ENCODE assay signal across 7 mouse cellular contexts in the genomic region with DNA sequence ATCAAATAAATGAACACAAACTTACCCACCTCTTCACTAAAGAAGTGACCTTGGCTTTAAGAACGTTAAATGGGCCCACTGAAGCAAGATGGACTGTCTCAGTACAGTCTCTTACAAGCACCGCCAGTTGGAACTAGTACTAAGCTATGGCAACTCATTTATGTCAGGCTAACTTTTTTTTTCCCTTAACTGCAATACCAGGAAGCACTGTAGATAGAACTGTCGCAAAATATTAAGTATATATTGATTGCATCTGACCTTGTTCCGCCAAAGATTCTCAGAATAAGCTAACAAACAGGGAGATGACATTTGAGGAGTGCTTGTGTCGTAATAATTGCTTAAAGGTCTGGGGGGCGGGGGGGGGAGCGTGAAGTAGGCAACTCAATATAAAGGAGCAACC. TPM values are rescaled to one million over a fixed set of nuclear protein-coding genes. Genes with fewer than 3 reads are reported as not detected.
DNase-seq lines count a peak whose midpoint lies in the region; ATAC-seq and TF ChIP-seq lines count a peak whose summit lies in the region.

No protein-coding gene starts in this region.

- TF ChIP-seq CTCF in MEL (IDR thresholded peaks at IDR 0.05 in 2 of 3, conservative IDR thresholded peaks at IDR 0.05 in 1 of 3; ENCODE audit: control insufficient read depth in 1 of 3, insufficient read depth in 1 of 3, low read depth in 2 of 3, low read length in 3 of 3, poor library complexity in 1 of 3, severe bottlenecking in 1 of 3) = no peak
- TF ChIP-seq CTCF in liver, embryonic 14.5 days (IDR thresholded peaks at IDR 0.05; ENCODE audit: low read depth) = no peak

- no peak for TF ChIP-seq POLR2A in MEL (IDR thresholded peaks at IDR 0.05; ENCODE audit: control insufficient read depth in 1 of 2, insufficient read depth in 1 of 2, low read depth in 1 of 2, low read length in 2 of 2, poor library complexity in 1 of 2)

- H3K79me2 ChIP-seq in MEL (ENCODE audit: control insufficient read depth, insufficient read depth, low read length, poor library complexity) = peaks cover 26% of the 10 kb centered on the region

- H3K9me3 ChIP-seq in hindbrain, embryonic 12.5 days (replicated peaks) = no peaks in the 10 kb centered on the region
- H3K9me3 ChIP-seq in hindbrain, embryonic 11.5 days (ENCODE audit: control insufficient read depth, low read length) = no peaks in the 10 kb centered on the region
- H3K9me3 ChIP-seq in MEL (replicated peaks; ENCODE audit: insufficient read depth, low read length) = no peaks in the 10 kb centered on the region
- no peaks in the 10 kb centered on the region for H3K9me3 ChIP-seq in embryonic facial prominence, embryonic 14.5 days (ENCODE audit: control insufficient read depth, low read length)
- no peaks in the 10 kb centered on the region for H3K9me3 ChIP-seq in liver, embryonic 14.5 days (ENCODE audit: control insufficient read depth, low read length)

- H3K27ac ChIP-seq in hindbrain, embryonic 12.5 days = no peak overlapping the region
- no peak overlapping the region for H3K27ac ChIP-seq in hindbrain, embryonic 11.5 days (ENCODE audit: low read depth, low read length)
- H3K27ac ChIP-seq in MEL (ENCODE audit: control insufficient read depth, low read depth, low read length) = peak overlapping the region; percentile 82; the same call in 1 of the 2 replicates
- H3K27ac ChIP-seq in embryonic facial prominence, embryonic 14.5 days (replicated peaks; ENCODE audit: low read depth, low read length) = peak overlapping the region; percentile 59
- H3K27ac ChIP-seq in liver, embryonic 14.5 days = no peak overlapping the region

- peak overlapping the region; percentile 37 for H3K4me2 ChIP-seq in hindbrain, embryonic 12.5 days (replicated peaks)
- no peak overlapping the region for H3K4me2 ChIP-seq in hindbrain, embryonic 11.5 days (replicated peaks; ENCODE audit: low read depth, low read length)
- H3K4me2 ChIP-seq in embryonic facial prominence, embryonic 14.5 days (ENCODE audit: low read depth, low read length) = peak overlapping the region; percentile 49; the same call in 1 of the 2 replicates
- H3K4me2 ChIP-seq in liver, embryonic 14.5 days (ENCODE audit: low read depth) = peak overlapping the region; percentile 45

- WGBS in hindbrain, embryonic 12.5 days = 56% methylated on average over 7 of the region's 7 CpGs
- WGBS in hindbrain, embryonic 11.5 days = 63% methylated on average over 7 of the region's 7 CpGs
- WGBS in embryonic facial prominence, embryonic 14.5 days = 65% methylated on average over 7 of the region's 7 CpGs
- WGBS in liver, embryonic 14.5 days (ENCODE audit: insufficient replicate concordance) = 60% methylated on average over 7 of the region's 7 CpGs

- ATAC-seq in hindbrain, embryonic 12.5 days (ENCODE audit: low FRiP score) = no peak
- no peak for ATAC-seq in hindbrain, embryonic 11.5 days (ENCODE audit: low FRiP score)
- ATAC-seq in embryonic facial prominence, embryonic 14.5 days (ENCODE audit: low read depth) = no peak
- ATAC-seq in liver, embryonic 14.5 days (ENCODE audit: insufficient read depth) = no peak

- no peaks in the 10 kb centered on the region for H3K27me3 ChIP-seq in hindbrain, embryonic 12.5 days
- H3K27me3 ChIP-seq in hindbrain, embryonic 11.5 days (ENCODE audit: control insufficient read depth, insufficient read depth, low read length) = no peaks in the 10 kb centered on the region
- H3K27me3 ChIP-seq in MEL (ENCODE audit: control insufficient read depth in 1 of 2, insufficient read depth in 2 of 2, low read length in 2 of 2) = no peaks in the 10 kb centered on the region
- H3K27me3 ChIP-seq in embryonic facial prominence, embryonic 14.5 days (replicated peaks; ENCODE audit: control insufficient read depth, insufficient read depth, low read length) = no peaks in the 10 kb centered on the region
- H3K27me3 ChIP-seq in liver, embryonic 14.5 days (ENCODE audit: control insufficient read depth, insufficient read depth, low read length) = no peaks in the 10 kb centered on the region

- no peaks in the 10 kb centered on the region for H3K36me3 ChIP-seq in hindbrain, embryonic 12.5 days
- H3K36me3 ChIP-seq in hindbrain, embryonic 11.5 days (ENCODE audit: control insufficient read depth, insufficient read depth, low read length) = no peaks in the 10 kb centered on the region
- H3K36me3 ChIP-seq in MEL (ENCODE audit: control insufficient read depth in 1 of 2, insufficient read depth in 2 of 2, low read length in 2 of 2) = peaks cover 9 to 15% of the 10 kb centered on the region in 2 experiments; a peak in 3 of 4 replicates
- no peaks in the 10 kb centered on the region for H3K36me3 ChIP-seq in embryonic facial prominence, embryonic 14.5 days (ENCODE audit: control insufficient read depth, insufficient read depth, low read length)
- H3K36me3 ChIP-seq in liver, embryonic 14.5 days (replicated peaks; ENCODE audit: control insufficient read depth, insufficient read depth, low read depth) = no peaks in the 10 kb centered on the region

- no peak for TF ChIP-seq RAD21 in MEL (IDR thresholded peaks at IDR 0.05; ENCODE audit: low read depth, low read length)

- no peak for TF ChIP-seq EP300 in MEL (IDR thresholded peaks at IDR 0.05; ENCODE audit: low read depth in 1 of 2, low read length in 2 of 2)
- no peak for TF ChIP-seq EP300 in liver, embryonic 14.5 days (IDR thresholded peaks at IDR 0.05; ENCODE audit: low read depth)

- H3K4me1 ChIP-seq in hindbrain, embryonic 12.5 days = peaks cover 12% of the 10 kb centered on the region
- H3K4me1 ChIP-seq in hindbrain, embryonic 11.5 days (replicated peaks; ENCODE audit: control insufficient read depth, insufficient read depth, low read length) = no peaks in the 10 kb centered on the region
- peaks cover 7 to 12% of the 10 kb centered on the region in 2 experiments for H3K4me1 ChIP-seq in MEL (ENCODE audit: control insufficient read depth in 1 of 2, insufficient read depth in 2 of 2, low read length in 2 of 2)
- H3K4me1 ChIP-seq in embryonic facial prominence, embryonic 14.5 days (ENCODE audit: control insufficient read depth, insufficient read depth, low read length) = peaks cover 15% of the 10 kb centered on the region
- H3K4me1 ChIP-seq in liver, embryonic 14.5 days (replicated peaks; ENCODE audit: control insufficient read depth in 2 of 2, insufficient read depth in 2 of 2, low read length in 1 of 2) = peaks cover 2 to 3% of the 10 kb centered on the region in 2 experiments; a peak in 3 of 4 replicates

- H3K9ac ChIP-seq in hindbrain, embryonic 12.5 days = no peak overlapping the region
- no peak overlapping the region for H3K9ac ChIP-seq in hindbrain, embryonic 11.5 days (ENCODE audit: low read depth, low read length)
- H3K9ac ChIP-seq in MEL (ENCODE audit: control insufficient read depth, low read depth, low read length, poor library complexity, severe bottlenecking) = peak overlapping the region; percentile 38
- H3K9ac ChIP-seq in embryonic facial prominence, embryonic 14.5 days (ENCODE audit: low read depth, low read length) = no peak overlapping the region
- H3K9ac ChIP-seq in liver, embryonic 14.5 days (replicated peaks) = no peak overlapping the region

- H3K4me3 ChIP-seq in hindbrain, embryonic 12.5 days = no peak overlapping the region
- no peak overlapping the region for H3K4me3 ChIP-seq in hindbrain, embryonic 11.5 days (ENCODE audit: low read depth, low read length)
- H3K4me3 ChIP-seq in MEL (ENCODE audit: control insufficient read depth in 1 of 2, insufficient read depth in 1 of 2, low read depth in 2 of 2, low read length in 2 of 2) = no peak overlapping the region
- H3K4me3 ChIP-seq in embryonic facial prominence, embryonic 14.5 days (ENCODE audit: low read depth, low read length) = no peak overlapping the region
- H3K4me3 ChIP-seq in liver, embryonic 14.5 days (ENCODE audit: insufficient read depth in 1 of 2, low read depth in 2 of 2, low read length in 2 of 2) = no peak overlapping the region

- no peak for DNase-seq in hindbrain, embryonic 11.5 days (ENCODE audit: low spot score)
- DNase-seq in MEL (ENCODE audit: low read depth, low spot score) = no peak
- no peak for DNase-seq in embryonic facial prominence, embryonic 14.5 days (ENCODE audit: low spot score)
- no peak for DNase-seq in liver, embryonic 14.5 days (ENCODE audit: low read depth in 3 of 3, low spot score in 3 of 3)
- DNase-seq in ovary, postnatal 14 days (ENCODE audit: low spot score) = no peak
- no peak for DNase-seq in frontal cortex, postnatal 10 days (ENCODE audit: low spot score in 2 of 2)

TF ChIP-seq in MEL, 35 proteins besides CTCF, POLR2A, EP300 and RAD21:
- TF ChIP-seq TCF12 (IDR thresholded peaks at IDR 0.05; ENCODE audit: low read depth, low read length) (no peak), KAT2A (conservative IDR thresholded peaks at IDR 0.05; ENCODE audit: low read depth, low read length) (no peak), NRF1 (IDR thresholded peaks at IDR 0.05; ENCODE audit: insufficient read depth, low read depth, low read length, poor library complexity, severe bottlenecking) (no peak), BHLHE40 (IDR thresholded peaks at IDR 0.05; ENCODE audit: borderline replicate concordance, low read depth, low read length) (no peak), ELF1 (IDR thresholded peaks at IDR 0.05; ENCODE audit: low read depth, low read length) (no peak), HCFC1 (IDR thresholded peaks at IDR 0.05; ENCODE audit: low read depth, low read length) (no peak), GATA1 (IDR thresholded peaks at IDR 0.05; ENCODE audit: low read depth, low read length) (no peak)

RNA-seq across cellular contexts. Expression of a gene that starts 49.3 kb away (rescaled TPM):
- 31.4 and 34.9 TPM in 2 replicates for polyA plus RNA-seq in hindbrain, embryonic 12.5 days (2016; fragmentation: Nextera tagmentation; extraction: Ambion mirVana)
- polyA plus RNA-seq in hindbrain, embryonic 11.5 days (2014; fragmentation: Nextera tagmentation; extraction: Ambion mirVana) = 19.0 and 29.8 TPM in 2 replicates
- total RNA-seq in MEL (2012; rRNA removed) = 41.4 TPM in 2 replicates
- polyA plus RNA-seq in MEL (2012; ENCODE audit: insufficient read depth in 1 of 2, insufficient read length in 2 of 2, low read depth in 1 of 2, low replicate concordance in 2 of 2, missing spikeins in 1 of 2) = 100 to 1,000 TPM in 1 of 2 experiments, 10 to 100 TPM in 1; 23.8 to 116 TPM
- polyA plus RNA-seq in embryonic facial prominence, embryonic 14.5 days (2014; fragmentation: Nextera tagmentation; extraction: Ambion mirVana) = 45.9 and 49.1 TPM in 2 replicates
- 6.6 and 10.3 TPM in 2 replicates for polyA plus RNA-seq in liver, embryonic 14.5 days (2012; rRNA removed)
- polyA plus RNA-seq in liver, embryonic 14.5 days (2014; fragmentation: Nextera tagmentation; extraction: Ambion mirVana) = 23.7 and 25.5 TPM in 2 replicates

Comparison
In these comparisons a context has a peak if more than half of its experiments do, and no peak if none do; other contexts are left out.
1. H3K27ac ChIP-seq: peak in MEL (single experiment) and embryonic facial prominence, embryonic 14.5 days (single experiment); none in hindbrain, embryonic 12.5 days (single experiment), hindbrain, embryonic 11.5 days (single experiment) and liver, embryonic 14.5 days (single experiment).